Mouse (Mus musculus): ENCODE measurements around the gene Adipor2. TPM values are rescaled to one million over a fixed set of nuclear protein-coding genes. Genes with fewer than 3 reads are reported as not detected.

Adipor2 gene
- polyA plus RNA-seq, 1 experiment from 2014 or later = 45.0 TPM

DNA sequence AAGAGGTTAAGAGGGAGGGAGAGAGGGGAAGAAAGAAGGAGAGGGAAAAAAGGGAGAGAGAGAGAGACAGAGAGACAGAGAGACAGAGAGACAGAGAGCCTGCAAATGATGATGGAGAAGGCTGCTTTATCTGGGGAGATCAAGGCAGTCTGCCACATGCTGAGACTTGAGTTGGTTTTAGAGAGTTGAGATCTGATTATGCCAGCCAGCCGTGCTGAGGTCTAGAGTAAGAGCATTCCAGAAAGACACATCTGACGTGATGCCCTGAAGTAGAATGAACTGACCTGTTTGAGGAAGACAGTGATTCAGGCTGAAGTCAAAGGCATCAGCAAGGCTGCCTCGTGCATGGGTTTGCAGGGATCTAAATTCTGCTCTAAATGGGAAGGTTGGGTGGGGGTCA lies 83.7 kb downstream of the Adipor2 start:
- 33% methylated on average over 3 of the region's 3 CpGs for WGBS
- no peaks in the 10 kb centered on the region for H3K36me3 ChIP-seq
- H3K4me3 ChIP-seq (replicated peaks) = no peak overlapping the region
- H3K4me2 ChIP-seq = no peak overlapping the region
- H3K9ac ChIP-seq = no peak overlapping the region
- peaks cover 47% of the 10 kb centered on the region for H3K27me3 ChIP-seq
- H3K9me3 ChIP-seq (replicated peaks) = no peaks in the 10 kb centered on the region
- H3K27ac ChIP-seq = no peak overlapping the region
- no peak for ATAC-seq (replicated peaks; ENCODE audit: low FRiP score)
- H3K4me1 ChIP-seq = peaks cover 51% of the 10 kb centered on the region

DNA sequence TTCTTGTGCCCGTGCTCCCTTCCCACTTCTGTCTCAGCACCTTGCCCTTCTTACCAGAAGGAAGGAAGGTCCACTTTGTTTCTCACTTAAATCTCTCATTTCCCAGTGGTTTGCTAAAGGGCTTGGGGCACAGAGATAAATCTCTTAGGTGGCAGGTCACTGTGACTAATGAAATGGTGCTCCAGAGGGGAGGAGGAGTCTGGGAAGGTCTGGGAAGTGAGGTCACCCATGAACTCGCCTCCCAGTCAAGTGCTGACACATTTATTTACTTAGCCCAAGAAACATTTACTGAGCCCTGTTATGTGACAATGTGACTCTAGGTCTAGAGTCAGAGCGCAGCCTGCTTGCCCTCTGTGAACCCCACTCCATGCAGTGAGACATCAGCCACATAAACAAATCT lies 84.3 kb downstream of the Adipor2 start:
- Histone ChIP-seq H3K9me3 (replicated peaks) (no peaks in the 10 kb centered on the region), H3K4me2 (peak overlapping the region; percentile 19; the same call in 1 of the 2 replicates), H3K9ac (no peak overlapping the region), H3K36me3 (no peaks in the 10 kb centered on the region), H3K4me3 (replicated peaks) (no peak overlapping the region), H3K27me3 (peaks cover 54% of the 10 kb centered on the region), H3K27ac (no peak overlapping the region), H3K4me1 (peaks cover 57% of the 10 kb centered on the region)
- ATAC-seq (replicated peaks; ENCODE audit: low FRiP score) = peak; percentile 67
- 0% methylated on average over 3 of the region's 3 CpGs for WGBS

- Histone ChIP-seq H3K36me3 (no peaks in the 10 kb centered on the region), H3K9ac (no peak overlapping the region), H3K9me3 (replicated peaks) (no peaks in the 10 kb centered on the region), H3K4me1 (peaks cover 62% of the 10 kb centered on the region), H3K27me3 (peaks cover 58% of the 10 kb centered on the region), H3K4me2 (no peak overlapping the region), H3K4me3 (replicated peaks) (no peak overlapping the region), H3K27ac (no peak overlapping the region)
- 8% methylated on average over 1 of the region's 1 CpGs for WGBS
- no peak for ATAC-seq (replicated peaks; ENCODE audit: low FRiP score)
These were observed 85.4 kb downstream of the Adipor2 start for GRCm38 (mm10) chr6:119332111-119332510.

- Histone ChIP-seq H3K9ac (no peak within 1 kb of the TSS), H3K4me3 (replicated peaks) (peak within 1 kb of the TSS; percentile 41), H3K27me3 (peaks cover 67% of the 10 kb centered on the region), H3K4me2 (peak within 1 kb of the TSS; percentile 64), H3K9me3 (replicated peaks) (no peaks in the 10 kb centered on the region), H3K36me3 (no peaks in the 10 kb centered on the region), H3K4me1 (peaks cover 62% of the 10 kb centered on the region), H3K27ac (no peak within 1 kb of the TSS)
- no peak for ATAC-seq (replicated peaks; ENCODE audit: low FRiP score)
- WGBS = under 1% methylated on average over 30 of the region's 31 CpGs
These were observed 87.0 kb downstream of the Adipor2 start, which contains the start of gene Lrtm2 for GRCm38 (mm10) chr6:119330506-119330905. Lrtm2 (minus strand) TSS chr6:119330766.

DNA sequence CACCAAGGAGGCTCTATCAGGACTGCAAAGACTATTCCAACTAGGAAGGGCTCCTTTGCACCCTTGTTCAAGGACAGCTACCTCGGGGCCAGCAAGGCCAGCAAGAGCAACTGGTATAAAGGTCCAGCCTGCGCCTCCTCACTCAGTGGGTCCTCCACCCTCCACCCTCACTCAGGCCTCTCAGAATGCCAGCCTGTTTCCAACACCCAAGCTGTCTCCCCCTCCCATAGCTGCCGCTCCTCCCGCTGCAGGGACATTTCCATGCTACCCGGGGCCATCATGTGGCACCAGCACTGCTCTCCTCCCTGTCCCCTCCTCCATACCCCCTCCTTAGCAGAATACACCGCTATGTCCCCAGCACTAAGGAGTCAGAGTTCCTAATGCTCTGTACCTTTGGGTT lies 87.6 kb downstream of the Adipor2 start:
- no peak for ATAC-seq (replicated peaks; ENCODE audit: low FRiP score)
- Histone ChIP-seq H3K4me3 (replicated peaks) (peak overlapping the region; percentile 41), H3K36me3 (no peaks in the 10 kb centered on the region), H3K9me3 (replicated peaks) (no peaks in the 10 kb centered on the region), H3K27ac (no peak overlapping the region), H3K4me1 (peaks cover 62% of the 10 kb centered on the region), H3K27me3 (peaks cover 61% of the 10 kb centered on the region), H3K9ac (no peak overlapping the region), H3K4me2 (peak overlapping the region; percentile 64)
- 17% methylated on average over 6 of the region's 6 CpGs for WGBS

DNA sequence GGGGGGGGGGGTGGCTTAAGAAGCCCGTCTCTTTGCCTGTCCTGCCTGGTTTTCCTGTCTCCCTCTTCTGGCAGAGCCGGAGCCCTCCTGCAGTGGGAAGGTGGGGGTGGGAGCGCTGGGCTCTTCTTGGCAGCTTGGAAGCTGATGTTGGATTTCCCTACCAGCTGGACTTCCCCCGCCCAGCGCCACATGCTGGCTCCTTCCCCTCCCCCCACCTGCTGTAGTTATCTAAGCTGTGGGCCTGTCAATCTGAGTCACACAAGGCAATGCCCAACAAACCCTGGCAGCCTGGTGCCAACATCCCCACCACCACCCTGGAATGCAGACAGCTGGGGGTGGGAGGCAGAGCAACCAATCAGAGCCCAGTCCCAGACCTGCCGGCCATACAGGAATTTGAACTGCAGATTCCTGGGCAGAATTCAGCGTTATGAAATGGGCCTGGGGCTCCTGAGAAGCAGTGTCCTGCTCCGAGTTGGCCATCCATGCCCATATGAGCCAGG lies 88.2 kb downstream of the Adipor2 start:
- Histone ChIP-seq H3K27ac (no peak overlapping the region), H3K4me2 (peak overlapping the region; percentile 18; the same call in 1 of the 2 replicates)

DNA sequence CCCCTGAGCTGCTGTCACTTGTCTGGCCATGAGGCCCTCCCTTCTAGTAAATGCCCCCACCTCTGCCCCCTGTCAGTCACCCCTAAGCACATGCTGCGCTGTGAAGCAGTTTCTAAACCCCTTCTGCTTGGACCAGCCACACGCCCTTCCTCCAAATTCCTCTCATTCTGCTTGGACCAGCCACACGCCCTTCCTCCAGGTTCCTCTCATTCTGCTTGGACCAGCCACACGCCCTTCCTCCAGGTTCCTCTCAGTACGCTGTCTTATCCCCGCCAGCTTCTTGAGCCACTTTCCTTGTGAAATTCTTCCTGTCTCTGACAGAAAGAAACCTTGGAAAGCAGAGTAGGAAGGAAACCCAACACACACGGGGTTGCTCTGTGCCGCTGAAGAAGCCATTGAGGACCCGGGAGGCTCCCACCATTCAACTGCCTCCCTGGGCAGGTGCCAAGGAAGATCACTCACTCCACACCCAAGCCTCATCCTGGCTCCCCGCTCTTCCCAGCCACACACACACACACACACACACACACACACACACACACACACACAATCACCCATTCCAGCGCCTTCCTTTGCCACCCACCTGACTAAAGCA lies 88.9 kb downstream of the Adipor2 start:
- Histone ChIP-seq H3K4me3 (replicated peaks) (no peak overlapping the region), H3K9ac (no peak overlapping the region), H3K9me3 (replicated peaks) (no peaks in the 10 kb centered on the region), H3K27me3 (peaks cover 59% of the 10 kb centered on the region), H3K36me3 (no peaks in the 10 kb centered on the region), H3K4me2 (no peak overlapping the region), H3K4me1 (peaks cover 58% of the 10 kb centered on the region), H3K27ac (no peak overlapping the region)
- 6% methylated on average over 11 of the region's 11 CpGs for WGBS
- no peak for ATAC-seq (replicated peaks; ENCODE audit: low FRiP score)

More for the DNA sequence above, 88.2 kb downstream of the Adipor2 start:
- Histone ChIP-seq H3K9ac (no peak overlapping the region), H3K4me3 (replicated peaks) (no peak overlapping the region), H3K27me3 (peaks cover 59% of the 10 kb centered on the region), H3K9me3 (replicated peaks) (no peaks in the 10 kb centered on the region), H3K36me3 (no peaks in the 10 kb centered on the region), H3K4me1 (peaks cover 62% of the 10 kb centered on the region)
- ATAC-seq (replicated peaks; ENCODE audit: low FRiP score) = no peak
- 2% methylated on average over 8 of the region's 8 CpGs for WGBS

DNA sequence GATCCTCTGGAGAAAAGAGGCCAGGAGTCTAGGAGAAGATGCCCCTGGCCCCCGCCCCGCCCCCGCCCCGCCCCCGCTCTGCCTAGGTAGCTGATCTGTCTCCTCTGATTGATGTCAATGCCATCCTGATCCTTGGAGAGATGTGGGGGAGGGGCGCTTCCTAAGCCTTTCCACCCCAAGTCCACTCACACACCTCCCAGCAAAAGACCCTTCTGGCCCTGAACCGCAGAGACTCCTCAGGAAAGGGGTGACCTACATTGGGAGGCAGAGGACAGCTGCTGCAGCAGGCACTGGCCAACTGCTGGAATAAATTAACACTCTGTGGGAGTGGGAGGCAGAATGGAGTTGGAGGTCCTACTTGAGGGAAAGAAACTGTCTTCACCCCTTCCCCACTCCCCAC lies 91.0 kb downstream of the Adipor2 start:
- H3K36me3 ChIP-seq = no peaks in the 10 kb centered on the region
- H3K4me1 ChIP-seq = peaks cover 37% of the 10 kb centered on the region
- WGBS = 28% methylated on average over 7 of the region's 7 CpGs
- no peak for ATAC-seq (replicated peaks; ENCODE audit: low FRiP score)
- no peak overlapping the region for H3K4me3 ChIP-seq (replicated peaks)
- H3K4me2 ChIP-seq = no peak overlapping the region
- H3K27ac ChIP-seq = no peak overlapping the region
- no peaks in the 10 kb centered on the region for H3K9me3 ChIP-seq (replicated peaks)
- H3K27me3 ChIP-seq = peaks cover 56% of the 10 kb centered on the region
- no peak overlapping the region for H3K9ac ChIP-seq

DNA sequence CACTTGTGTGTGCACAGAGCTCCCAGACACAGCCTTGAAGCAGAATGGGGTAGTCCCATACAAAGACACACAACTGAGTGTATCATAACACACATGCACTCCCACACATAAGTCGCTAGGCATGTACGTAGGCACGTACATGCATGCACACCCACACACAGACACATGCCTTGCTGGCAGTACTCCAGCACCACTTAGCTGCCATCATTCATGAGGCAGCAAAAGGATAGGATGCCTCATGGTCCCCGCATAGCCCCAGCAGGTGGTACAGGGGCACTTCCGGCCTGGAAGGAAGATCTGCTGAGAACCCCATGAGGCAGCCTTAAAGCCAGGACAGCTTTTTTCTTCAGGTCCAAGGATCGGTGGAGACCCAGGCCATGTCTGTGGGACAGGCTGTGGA lies 91.5 kb downstream of the Adipor2 start:
- Histone ChIP-seq H3K4me2 (no peak overlapping the region), H3K9ac (no peak overlapping the region), H3K36me3 (no peaks in the 10 kb centered on the region), H3K27ac (no peak overlapping the region), H3K9me3 (replicated peaks) (no peaks in the 10 kb centered on the region), H3K4me1 (peaks cover 33% of the 10 kb centered on the region), H3K4me3 (replicated peaks) (no peak overlapping the region), H3K27me3 (peaks cover 50% of the 10 kb centered on the region)
- ATAC-seq (replicated peaks; ENCODE audit: low FRiP score) = no peak
- 66% methylated on average over 6 of the region's 6 CpGs for WGBS

- peaks cover 41% of the 10 kb centered on the region for H3K27me3 ChIP-seq
- WGBS = 57% methylated on average over 10 of the region's 10 CpGs
- no peak overlapping the region for H3K4me2 ChIP-seq
- no peaks in the 10 kb centered on the region for H3K36me3 ChIP-seq
- H3K27ac ChIP-seq = no peak overlapping the region
- H3K9me3 ChIP-seq (replicated peaks) = no peaks in the 10 kb centered on the region
- ATAC-seq (replicated peaks; ENCODE audit: low FRiP score) = no peak
- peaks cover 21% of the 10 kb centered on the region for H3K4me1 ChIP-seq
- H3K9ac ChIP-seq = no peak overlapping the region
- no peak overlapping the region for H3K4me3 ChIP-seq (replicated peaks)
These were observed 92.7 kb downstream of the Adipor2 start for GRCm38 (mm10) chr6:119324776-119325175.

GRCm38 (mm10) chr6:119321752-119322151 lies 95.8 kb downstream of the Adipor2 start:
- no peaks in the 10 kb centered on the region for H3K4me1 ChIP-seq
- 70% methylated on average over 7 of the region's 7 CpGs for WGBS
- H3K36me3 ChIP-seq = no peaks in the 10 kb centered on the region
- no peak overlapping the region for H3K4me3 ChIP-seq (replicated peaks)
- no peak overlapping the region for H3K27ac ChIP-seq
- no peaks in the 10 kb centered on the region for H3K9me3 ChIP-seq (replicated peaks)
- peaks cover 14% of the 10 kb centered on the region for H3K27me3 ChIP-seq
- no peak overlapping the region for H3K9ac ChIP-seq
- H3K4me2 ChIP-seq = no peak overlapping the region
- no peak for ATAC-seq (replicated peaks; ENCODE audit: low FRiP score)

DNA sequence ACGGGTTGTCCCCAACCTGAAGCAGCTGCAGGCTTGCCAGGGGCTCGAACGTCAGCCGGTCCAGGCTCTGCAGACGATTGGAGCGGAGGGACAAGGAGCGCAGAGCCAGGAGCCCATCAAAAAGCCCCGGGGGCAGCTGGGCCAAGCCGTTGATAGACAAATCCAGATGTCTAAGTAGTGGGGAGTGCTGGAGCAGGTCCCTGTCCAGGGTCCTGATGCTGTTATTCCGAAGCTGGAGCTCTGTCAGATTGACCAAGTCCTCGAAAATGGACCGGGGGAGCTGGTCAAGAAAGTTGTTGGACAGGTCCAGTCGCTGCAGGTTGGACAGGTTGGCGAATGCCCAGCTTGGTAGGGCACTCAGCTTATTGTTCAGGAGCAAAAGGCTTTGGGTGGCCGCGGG lies 97.0 kb downstream of the Adipor2 start:
- no peak overlapping the region for H3K4me2 ChIP-seq
- H3K27me3 ChIP-seq = peaks cover 6% of the 10 kb centered on the region; the same call in 1 of the 2 replicates
- H3K9me3 ChIP-seq (replicated peaks) = no peaks in the 10 kb centered on the region
- no peaks in the 10 kb centered on the region for H3K36me3 ChIP-seq
- no peak overlapping the region for H3K9ac ChIP-seq
- H3K27ac ChIP-seq = no peak overlapping the region
- no peaks in the 10 kb centered on the region for H3K4me1 ChIP-seq
- WGBS = 28% methylated on average over 16 of the region's 16 CpGs
- no peak overlapping the region for H3K4me3 ChIP-seq (replicated peaks)
- ATAC-seq (replicated peaks; ENCODE audit: low FRiP score) = no peak

DNA sequence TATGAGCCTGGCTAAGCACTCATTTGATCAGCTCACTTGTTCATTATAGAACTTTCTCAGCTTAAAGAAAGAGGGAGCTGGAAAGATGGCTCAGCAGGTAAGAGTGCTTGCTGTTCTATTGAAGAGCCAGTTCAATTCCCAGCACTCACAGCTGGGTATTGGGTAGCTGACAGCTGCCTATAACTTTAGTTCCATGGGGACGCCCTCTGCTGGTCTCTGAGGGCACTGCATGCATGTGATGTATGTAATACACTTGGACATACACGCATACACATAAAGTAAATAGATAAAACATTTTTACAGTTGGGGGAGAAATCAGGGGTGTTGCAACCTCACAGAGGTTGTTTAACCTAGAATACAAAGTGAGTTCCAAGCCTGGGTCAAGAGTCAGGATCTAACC lies 98.1 kb downstream of the Adipor2 start:
- Histone ChIP-seq H3K4me2 (no peak overlapping the region), H3K27ac (no peak overlapping the region), H3K4me1 (no peaks in the 10 kb centered on the region), H3K4me3 (replicated peaks) (no peak overlapping the region), H3K36me3 (no peaks in the 10 kb centered on the region), H3K27me3 (peaks cover 6% of the 10 kb centered on the region; the same call in 1 of the 2 replicates), H3K9ac (no peak overlapping the region), H3K9me3 (replicated peaks) (no peaks in the 10 kb centered on the region)
- no peak for ATAC-seq (replicated peaks; ENCODE audit: low FRiP score)
- WGBS = 78% methylated on average over 2 of the region's 2 CpGs

Data from kidney, embryonic 15.5 days (tissue).